Mouse (Mus musculus) forelimb bud, embryonic 11.5 days (tissue): ENCODE measurements around the gene Acot11.
"Not testable (repeated sequence)": the region's sequence is repeated elsewhere in the genome, so short reads cannot be mapped to it uniquely, and the experiment has no call there.

ENCODE experiments used
- DNase-seq: peaks from one replicate; pipeline ENCODE4 v3.0.0-alpha.2; 2012; ENCODE audit warnings: low read depth, low spot score

Gene Acot11

DNA sequence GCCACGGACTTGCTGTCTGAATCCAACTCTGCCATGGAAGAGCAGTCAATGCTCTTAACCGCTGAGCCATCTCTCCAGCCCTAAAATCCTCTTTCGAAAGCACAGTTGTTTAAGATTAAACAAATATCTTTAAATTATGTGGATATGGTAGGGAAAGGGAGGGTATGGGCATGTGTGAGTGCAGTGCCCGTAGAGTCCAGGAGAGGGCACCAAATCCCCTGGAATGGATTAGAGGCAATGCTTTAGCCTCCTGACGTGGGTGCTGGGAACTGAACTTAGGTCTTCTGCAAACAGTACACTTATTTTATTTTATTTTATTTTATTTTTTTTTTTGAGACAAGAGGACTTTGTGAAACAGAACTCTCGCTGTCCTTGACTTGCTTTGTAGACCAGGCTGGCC is 5.2 kb upstream of the Acot11 start:
- no peak for DNase-seq

- no peak for DNase-seq
Observed at GRCm38 (mm10) chr4:106807287-106807686, 2.5 kb upstream of the Acot11 start.

DNA sequence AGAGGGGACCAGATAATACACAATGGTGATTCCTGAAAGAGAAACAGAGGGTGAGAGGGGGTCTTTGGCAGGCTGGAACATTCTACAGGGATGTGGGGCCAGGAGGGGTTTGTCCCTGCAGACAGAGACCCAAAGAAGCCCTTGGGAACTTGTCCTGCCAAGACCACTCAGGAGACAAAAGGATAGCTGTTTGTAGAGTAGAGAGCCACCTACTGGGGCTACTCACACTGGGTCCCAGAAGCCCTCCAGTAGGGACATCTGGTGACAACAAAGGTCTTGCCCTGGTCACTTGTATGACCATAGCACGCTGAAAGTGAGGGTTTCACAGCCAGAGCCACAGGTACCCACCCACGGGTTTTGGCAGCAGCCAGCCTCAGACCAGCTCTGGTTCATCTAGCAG is 1.1 kb upstream of the Acot11 start:
- no peak for DNase-seq

DNA sequence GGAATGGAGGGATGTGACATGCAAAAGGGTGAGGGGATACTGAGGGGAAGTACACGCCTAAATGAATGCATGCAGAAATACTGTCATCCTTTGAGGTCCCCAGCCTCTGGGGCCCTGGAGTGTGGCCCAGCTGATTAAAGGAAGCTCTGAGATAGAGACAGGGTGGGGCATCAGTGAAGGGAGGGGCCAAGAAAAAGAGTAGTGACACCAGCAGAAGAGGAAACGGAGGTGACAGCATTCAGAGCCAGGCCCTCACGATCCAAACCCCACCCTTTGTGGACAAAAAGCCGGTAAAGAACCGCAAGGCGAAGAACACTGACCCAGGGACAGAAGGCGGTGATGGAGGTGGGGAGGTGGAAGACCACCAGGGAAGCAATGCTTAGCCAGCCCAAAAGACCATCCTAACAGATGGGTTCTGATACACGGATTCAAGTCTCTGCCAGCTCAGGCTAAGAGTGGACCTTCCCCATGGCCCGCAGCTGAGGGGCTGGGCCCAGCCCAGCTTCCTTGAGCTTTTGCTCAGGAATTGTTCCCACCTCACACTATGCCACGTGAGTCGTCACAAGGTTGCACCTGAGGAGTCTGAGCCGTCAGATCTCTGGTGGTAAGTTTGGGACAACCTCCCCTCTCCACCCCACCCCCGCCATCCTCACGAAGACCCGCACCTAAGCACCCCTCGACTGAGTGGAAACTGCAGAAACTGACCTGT is 443 bp downstream of the Acot11 start:
- DNase-seq, result no peak

GRCm38 (mm10) chr4:106803781-106804180 is 1.0 kb downstream of the Acot11 start:
- no peak for DNase-seq

DNA sequence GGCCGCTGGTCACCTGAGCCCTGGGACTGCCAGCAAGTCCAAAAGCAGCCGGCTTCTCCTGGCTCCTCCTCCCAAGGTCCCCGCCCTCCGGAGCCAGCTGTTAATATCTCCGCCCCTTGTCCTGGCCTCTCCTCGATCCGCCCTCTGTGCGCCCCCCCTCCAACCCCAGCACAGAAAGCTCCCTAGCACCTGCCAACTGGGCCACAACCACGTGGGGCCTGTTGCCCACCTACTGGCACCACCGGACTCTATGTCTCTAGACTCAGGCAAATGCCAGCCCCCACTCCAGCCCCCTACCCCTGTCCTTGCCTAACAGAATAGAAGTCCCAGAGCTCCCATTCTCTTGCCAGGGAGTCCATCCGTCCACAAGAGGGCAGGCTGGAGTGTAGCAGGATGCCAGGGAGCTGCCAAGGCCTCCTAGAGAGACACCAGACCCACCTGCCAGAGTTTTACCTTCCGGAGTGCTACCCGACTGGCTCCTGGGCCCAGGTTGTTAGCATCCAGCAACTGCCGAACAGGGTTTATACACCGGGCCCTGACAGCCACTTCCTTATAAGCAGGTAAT is 4.9 kb downstream of the Acot11 start:
- DNase-seq, result peak; percentile 72

DNA sequence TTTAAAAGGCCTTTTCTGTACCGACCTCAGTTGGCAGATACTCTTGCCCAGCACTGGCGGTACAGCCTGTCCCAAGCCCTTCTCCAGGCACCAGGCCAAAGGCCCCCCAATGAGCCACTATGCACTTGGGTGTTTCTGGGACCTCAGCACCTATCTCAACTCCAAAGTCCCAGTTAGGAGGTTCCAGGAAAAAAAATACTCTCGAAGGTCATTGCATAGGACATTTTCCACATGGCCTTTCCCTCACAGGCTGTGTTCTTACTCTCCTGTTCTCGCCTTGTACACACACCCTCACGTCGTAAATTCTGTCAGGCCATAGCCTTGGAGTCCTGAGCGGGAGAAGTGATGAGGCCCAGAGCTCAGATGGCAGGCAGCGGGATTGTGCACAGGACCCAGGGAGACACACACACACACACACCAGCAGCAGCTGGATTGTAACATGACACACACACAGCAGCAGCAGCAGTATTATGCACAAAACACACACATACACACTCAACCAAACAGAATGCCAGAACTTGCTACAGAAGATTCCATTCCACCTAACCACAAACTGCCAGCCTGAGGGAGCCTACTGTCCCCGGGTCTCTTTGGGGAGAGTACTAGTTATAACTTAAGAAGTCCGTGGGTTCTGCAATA is 5.8 kb downstream of the Acot11 start:
- DNase-seq, result peak; percentile 75

GRCm38 (mm10) chr4:106795289-106795688 is 9.5 kb downstream of the Acot11 start:
- DNase-seq, result no peak

DNA sequence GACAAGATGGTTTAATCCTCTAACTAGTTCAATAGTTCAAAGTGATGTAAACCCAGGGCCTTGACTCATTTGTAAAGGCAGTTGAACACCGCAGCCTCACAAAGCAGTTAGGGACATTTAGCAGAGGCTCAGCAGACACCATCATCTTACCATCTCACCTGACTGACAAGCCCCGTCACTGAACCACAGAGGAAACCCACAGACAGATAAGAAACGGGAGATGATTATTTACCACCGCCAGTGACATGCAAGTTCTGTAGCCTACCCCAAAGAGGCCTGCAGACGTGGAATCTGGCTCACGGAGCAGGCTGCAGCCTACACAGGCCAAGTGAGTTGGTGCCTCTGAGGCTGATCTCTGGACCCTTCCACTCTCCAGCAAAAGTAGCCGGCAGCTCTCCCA is 10.6 kb downstream of the Acot11 start:
- DNase-seq, result no peak

DNA sequence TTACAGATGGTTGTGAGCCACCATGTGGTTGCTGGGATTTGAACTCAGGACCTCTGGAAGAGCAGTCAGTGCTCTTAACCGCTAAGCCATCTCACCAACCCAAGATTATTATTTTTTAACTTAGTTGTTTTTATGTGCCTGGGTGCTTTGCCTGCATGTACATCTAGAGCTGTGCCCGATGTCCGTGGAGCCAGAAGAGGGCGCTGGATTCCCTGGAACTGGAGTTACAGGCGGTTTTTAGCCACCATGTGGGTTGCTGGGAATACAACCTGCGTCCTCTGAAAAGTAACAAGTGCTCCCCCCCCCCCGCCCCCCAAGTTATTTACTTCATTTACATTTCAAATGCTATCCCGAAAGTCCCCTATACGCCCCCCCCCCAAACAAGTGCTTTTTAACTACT is 11.0 kb downstream of the Acot11 start:
- not testable (repeated sequence) for DNase-seq

GRCm38 (mm10) chr4:106792276-106792675 is 12.5 kb downstream of the Acot11 start:
- no peak for DNase-seq

DNA sequence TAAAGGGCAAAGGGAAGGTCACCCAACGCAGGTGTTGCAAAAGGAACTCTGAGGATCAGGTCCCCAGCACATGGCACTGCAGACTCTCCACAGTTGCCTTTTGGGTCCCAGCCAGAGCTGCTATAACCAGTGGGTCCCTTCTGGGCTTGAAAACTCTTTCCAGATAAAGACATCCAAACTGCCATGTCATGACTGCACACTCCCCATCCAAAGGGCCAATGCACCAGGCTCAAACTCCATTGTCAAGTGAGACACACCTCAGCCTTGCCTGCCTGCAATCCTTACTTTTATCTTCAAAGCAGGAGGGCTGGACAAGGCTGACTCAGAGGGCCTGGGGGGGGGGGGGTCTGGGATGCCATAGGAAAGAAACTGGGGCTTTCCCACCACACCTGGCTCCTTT is 13.9 kb downstream of the Acot11 start:
- DNase-seq, result no peak

GRCm38 (mm10) chr4:106790218-106790617 is 14.6 kb downstream of the Acot11 start:
- DNase-seq, result not testable (repeated sequence)

GRCm38 (mm10) chr4:106789705-106790104 is 15.1 kb downstream of the Acot11 start:
- no peak for DNase-seq

GRCm38 (mm10) chr4:106788627-106789026 is 16.2 kb downstream of the Acot11 start:
- DNase-seq, result no peak

DNA sequence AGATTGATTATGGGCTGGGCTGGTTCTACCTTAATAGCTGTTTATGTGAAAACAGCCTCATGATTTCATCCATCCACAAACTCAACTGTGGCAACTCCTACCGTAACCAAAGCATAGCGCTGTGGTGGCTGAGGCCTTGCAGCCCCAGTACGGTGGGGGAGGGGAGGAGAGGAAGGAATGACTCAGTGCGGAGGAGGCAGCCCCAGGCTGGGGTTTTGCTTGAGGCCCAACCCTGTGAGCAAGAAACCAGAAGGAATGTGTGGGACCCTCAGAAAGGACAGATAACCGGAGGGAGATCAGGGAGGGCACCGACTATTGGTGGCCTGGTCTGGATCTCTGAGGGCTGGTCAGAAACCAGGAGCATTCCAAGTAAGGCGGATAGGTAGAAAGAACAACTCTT is 17.0 kb downstream of the Acot11 start:
- peak; percentile 49 for DNase-seq

DNA sequence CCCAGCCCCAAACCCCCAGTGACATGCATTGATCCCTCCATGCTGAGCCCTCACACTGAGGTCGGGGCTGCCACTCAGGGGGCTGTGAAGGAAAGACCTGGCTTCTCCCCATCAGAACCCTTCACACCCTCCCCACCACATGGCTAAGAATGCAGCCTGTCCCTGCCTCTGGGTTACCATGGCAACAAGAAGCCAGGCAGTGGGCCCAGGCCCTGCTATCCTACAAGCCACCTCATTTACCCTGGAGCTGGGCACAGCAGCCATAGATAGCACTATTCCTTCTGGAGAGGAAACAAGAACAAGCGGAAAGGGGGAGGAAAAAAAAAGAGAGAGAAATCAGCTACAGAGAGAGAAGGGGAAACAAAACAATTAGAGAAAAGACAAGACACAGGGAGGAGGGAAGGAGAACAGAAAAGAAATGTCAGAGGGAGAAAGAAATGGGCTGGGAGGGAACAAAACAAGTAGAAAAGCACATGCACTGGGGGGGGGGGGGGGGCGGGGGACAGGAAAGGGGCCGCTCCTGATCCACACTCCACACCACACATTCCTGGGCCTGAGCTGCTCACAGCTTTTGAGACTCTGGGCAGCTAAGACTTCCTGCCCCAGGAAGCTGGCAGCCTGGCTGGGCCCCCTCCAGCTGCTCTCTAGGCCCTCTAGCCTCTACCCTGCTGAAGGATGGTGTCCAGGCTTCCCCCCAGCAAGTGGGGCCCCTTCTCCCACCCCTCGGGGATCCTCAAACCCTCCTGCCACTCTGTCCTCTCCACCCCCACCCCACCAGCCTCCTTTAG is 18.9 kb downstream of the Acot11 start:
- peak; percentile 80 for DNase-seq

- no peak for DNase-seq
Observed at GRCm38 (mm10) chr4:106785345-106785744, 19.5 kb downstream of the Acot11 start.

DNA sequence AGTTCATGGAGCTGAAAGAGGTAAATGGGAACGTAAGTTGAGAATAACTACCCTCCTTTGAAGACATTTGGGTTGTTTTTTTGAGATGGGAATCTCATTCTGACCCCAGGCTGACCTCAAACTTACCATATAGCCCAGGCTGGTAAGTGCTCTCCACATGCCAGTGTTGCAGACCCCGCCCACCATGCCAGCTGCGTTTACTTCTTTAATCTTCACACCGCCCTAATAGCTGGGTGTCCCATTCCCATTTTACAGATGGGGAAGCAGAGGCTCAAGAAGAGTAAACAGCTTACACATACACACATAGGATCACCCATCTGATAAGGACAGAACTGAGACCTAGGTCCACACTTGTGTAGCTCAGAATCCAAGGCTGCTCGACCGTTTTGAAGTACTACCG is 20.0 kb downstream of the Acot11 start:
- no peak for DNase-seq

- DNase-seq, result no peak
Observed at GRCm38 (mm10) chr4:106783137-106783536, 21.7 kb downstream of the Acot11 start.

- peak; percentile 30 for DNase-seq
Observed at GRCm38 (mm10) chr4:106780045-106780444, 24.8 kb downstream of the Acot11 start.

GRCm38 (mm10) chr4:106778116-106778788 is 26.5 kb downstream of the Acot11 start:
- DNase-seq, result peak; percentile 73
